Mouse (Mus musculus) cerebellum, postnatal 4 days (tissue): ENCODE measurements at regions not wholly inside any gene's neighbourhood (a gene's known extent, or its start where the extent isn't known, plus 50 kb on each side); places are given as distances from the start of the nearest gene placed in this dataset.

Experiments
- DNase-seq, 2 experiments: peaks; one replicate each; pipeline ENCODE4 v3.0.0; 2022; ENCODE audit warnings: low spot score in 2 of 2, mixed read lengths in 1 of 2

- DNase-seq, result no peak
Observed at GRCm38 (mm10) chr4:8956312-8957022, 717.6 kb upstream of the Car8 start.

GRCm38 (mm10) chr4:8955306-8955705 lies 716.5 kb upstream of the Car8 start:
- DNase-seq, result no peak

- no peak for DNase-seq
Observed at GRCm38 (mm10) chr4:8954356-8954914, 715.6 kb upstream of the Car8 start.

- DNase-seq, result no peak
Observed at GRCm38 (mm10) chr4:8953181-8953580, 714.3 kb upstream of the Car8 start.

- DNase-seq, result no peak
Observed at GRCm38 (mm10) chr4:8949951-8950350, 711.1 kb upstream of the Car8 start.

GRCm38 (mm10) chr4:8949537-8949936 lies 710.7 kb upstream of the Car8 start:
- no peak for DNase-seq

- DNase-seq, result no peak
Observed at GRCm38 (mm10) chr4:8945116-8945515, 706.3 kb upstream of the Car8 start.

- DNase-seq, result no peak
Observed at GRCm38 (mm10) chr4:8943080-8943479, 704.2 kb upstream of the Car8 start.

GRCm38 (mm10) chr4:8938948-8939411 lies 700.1 kb upstream of the Car8 start:
- DNase-seq, result no peak

- no peak for DNase-seq
Observed at GRCm38 (mm10) chr4:8935899-8936298, 697.1 kb upstream of the Car8 start.

GRCm38 (mm10) chr4:8934541-8934940 lies 695.7 kb upstream of the Car8 start:
- DNase-seq, result no peak

GRCm38 (mm10) chr4:8929346-8929745 lies 690.5 kb upstream of the Car8 start:
- peak in 1 of 2 experiments; percentile 48 for DNase-seq

- DNase-seq, result peak in 1 of 2 experiments; percentile 57
Observed at GRCm38 (mm10) chr4:8928551-8929305, 689.9 kb upstream of the Car8 start.

GRCm38 (mm10) chr4:8927276-8927906 lies 688.5 kb upstream of the Car8 start:
- DNase-seq, result no peak

GRCm38 (mm10) chr4:8926642-8927275 lies 687.9 kb upstream of the Car8 start:
- no peak for DNase-seq

- DNase-seq, result no peak
Observed at GRCm38 (mm10) chr4:8922695-8923363, 684.0 kb upstream of the Car8 start.

- no peak for DNase-seq
Observed at GRCm38 (mm10) chr4:8921477-8922385, 682.9 kb upstream of the Car8 start.

GRCm38 (mm10) chr4:8920306-8920705 lies 681.5 kb upstream of the Car8 start:
- no peak for DNase-seq

- no peak for DNase-seq
Observed at GRCm38 (mm10) chr4:8919366-8919984, 680.6 kb upstream of the Car8 start.
